Mouse (Mus musculus) urinary bladder, adult 2 months (tissue): Measurements from ENCODE around the gene Irf2. TPM values are rescaled to one million over a fixed set of nuclear protein-coding genes. Genes with fewer than 3 reads are reported as not detected.

Experiments used
- DNase-seq: peaks from one replicate; pipeline ENCODE4 v3.0.0; 2022; ENCODE audit warnings: low spot score
- polyA plus RNA-seq: library from polyadenylated mRNA; depleted of rRNA; stranded (reverse); fragments of >200 nt; gene quantifications from 2 replicates; pipeline ENCODE4 v1.2.3, GENCODE M21; 2012; rRNA removed

Gene Irf2
- polyA plus RNA-seq, 1 experiment = 15.0 TPM

DNA sequence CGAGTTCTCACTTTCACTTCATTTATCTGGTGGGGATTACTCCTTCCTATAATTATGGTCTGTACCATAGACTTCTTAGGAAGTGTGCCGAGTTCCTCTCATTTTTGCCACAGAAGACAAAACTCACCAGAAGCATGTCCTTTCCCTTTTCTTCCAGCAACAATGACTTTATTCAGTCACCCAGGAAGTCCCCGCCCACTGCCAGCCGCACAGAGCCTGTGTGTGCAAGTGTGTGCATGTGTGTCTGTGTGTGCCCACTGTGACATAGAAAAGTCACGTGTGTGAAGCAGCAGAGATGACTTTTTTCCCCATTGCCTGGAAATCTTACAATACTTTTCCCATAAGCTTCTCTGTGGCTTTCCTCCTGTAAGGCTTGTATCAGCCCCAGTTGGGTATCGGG is 141.8 kb downstream of the Irf2 start:
- DNase-seq = no peak

DNA sequence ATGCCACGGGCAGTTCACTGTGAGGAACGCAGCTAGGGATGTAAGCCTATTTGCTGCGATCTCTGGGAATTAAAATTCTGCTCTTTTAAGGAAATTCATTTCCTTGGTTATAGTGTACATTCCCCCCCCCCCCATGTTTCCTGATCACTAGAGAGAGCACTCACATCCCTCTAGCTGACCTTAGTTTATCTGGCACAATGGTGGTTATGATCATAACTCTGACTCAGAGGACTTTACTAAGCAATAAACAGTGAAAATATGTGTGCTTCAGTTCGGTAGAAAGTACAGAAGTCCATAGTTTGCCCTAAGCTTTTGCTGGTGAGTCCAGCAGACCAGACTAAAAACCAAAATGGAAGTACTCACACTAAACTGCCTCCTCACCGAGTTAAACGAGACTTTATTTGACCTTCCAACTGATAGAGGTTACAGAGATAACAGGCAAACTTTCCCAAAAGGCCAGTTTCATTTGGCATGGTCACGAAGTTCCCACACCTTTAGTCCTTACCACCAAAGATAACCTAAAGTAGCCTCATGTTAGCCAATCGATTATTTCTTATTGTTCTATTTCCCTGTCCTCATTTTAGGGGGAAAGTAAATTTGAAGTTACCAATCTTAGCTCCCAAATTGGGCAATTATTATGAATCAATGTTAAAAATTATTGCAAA is 142.4 kb downstream of the Irf2 start:
- no peak for DNase-seq

DNA sequence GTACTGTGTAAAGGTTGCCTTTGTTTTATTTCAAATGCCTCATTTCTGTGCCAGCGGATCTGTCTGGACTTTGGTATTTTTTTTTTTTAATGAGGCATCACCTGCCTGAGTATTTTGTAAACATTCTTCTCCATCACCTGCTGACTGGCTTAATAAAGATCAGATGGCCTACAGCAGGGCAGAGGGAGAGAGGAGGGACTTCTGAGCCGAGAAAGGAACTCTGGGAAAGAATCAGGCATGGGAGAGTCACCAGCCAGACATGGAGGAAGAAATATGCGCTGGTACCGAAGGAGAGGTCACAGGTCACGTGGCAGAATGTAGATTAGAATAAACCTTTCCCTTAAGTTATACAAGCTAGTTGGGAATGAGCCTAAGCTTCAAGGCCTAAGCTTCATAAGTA is 143.2 kb downstream of the Irf2 start:
- no peak for DNase-seq

DNA sequence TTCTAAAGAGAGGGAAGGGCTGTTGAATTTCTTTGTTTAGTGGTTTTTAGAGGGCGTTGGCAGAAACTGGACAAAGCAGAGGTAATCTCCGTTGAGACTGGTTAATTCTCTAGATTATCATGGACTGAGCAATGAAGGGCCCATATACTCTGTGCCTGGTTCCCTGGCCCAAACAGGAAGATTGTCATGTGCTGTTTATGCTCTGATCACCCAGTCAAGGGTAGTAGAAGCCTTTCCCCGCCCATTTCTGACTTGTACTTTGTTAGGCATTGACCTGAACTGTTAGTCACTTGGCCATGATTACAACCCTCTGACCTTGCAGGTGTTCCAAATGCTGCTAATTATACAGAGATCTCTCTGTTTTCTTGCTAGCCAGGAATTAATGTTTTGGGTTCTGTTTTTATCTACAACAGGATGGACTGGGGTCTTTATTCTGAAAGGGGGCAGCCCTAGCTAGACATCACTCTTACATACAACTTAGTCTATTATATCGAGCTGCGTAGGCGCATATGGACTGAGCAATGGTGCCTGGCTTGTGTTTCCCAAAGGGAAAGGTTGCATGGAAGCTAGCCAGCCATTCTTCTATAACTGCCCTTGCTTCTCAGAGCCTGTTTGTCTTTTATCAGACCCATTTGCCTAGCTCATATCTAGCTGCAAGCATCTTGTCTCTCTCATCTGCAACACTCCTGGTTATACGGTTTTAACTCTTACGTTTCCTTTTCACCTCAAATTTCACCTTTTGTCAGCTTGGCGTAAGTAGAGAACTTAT is 143.9 kb downstream of the Irf2 start:
- no peak for DNase-seq

- DNase-seq = no peak
These were observed 146.3 kb downstream of the Irf2 start for GRCm38 (mm10) chr8:46885786-46886185.

- DNase-seq = no peak
These were observed 146.7 kb downstream of the Irf2 start for GRCm38 (mm10) chr8:46886216-46886615.

DNA sequence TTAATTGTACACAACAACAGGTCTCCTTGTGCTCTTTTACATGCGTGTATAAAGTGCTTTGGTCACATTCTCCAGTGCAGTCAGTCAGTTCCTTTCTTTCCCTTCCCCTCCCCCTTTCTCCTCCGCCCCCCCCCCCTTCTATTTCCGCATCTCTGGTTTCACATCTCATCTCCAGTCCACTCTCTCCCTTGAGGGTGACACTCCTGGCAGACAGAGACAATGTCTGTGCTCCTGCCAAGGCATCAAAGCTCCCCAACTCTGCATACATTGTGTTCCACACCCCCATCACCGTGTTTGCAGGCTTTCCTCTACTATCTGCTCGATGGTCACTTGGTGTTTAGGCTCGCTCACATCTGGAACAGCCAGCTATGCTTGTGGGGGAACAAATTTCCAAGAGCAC is 147.9 kb downstream of the Irf2 start:
- DNase-seq = no peak

DNA sequence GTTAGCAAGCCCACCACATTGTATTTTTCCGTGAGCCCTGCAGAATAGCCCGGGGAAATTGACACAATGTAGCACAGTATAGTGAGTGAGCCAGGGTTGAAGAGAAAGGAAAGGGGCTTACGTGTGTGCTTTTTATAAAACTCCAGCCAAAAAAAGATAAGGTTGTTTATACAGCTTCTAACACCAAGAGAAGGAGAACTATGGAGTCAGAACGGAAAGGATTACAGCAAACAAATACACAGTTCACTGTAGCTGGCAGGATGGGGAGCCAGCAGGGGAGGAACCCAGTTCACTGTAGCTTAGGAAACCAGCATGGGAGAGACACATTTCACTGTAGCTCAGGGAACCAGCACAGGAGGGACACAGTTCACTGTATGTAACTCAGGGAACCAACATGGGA is 149.0 kb downstream of the Irf2 start:
- DNase-seq = no peak

GRCm38 (mm10) chr8:46890241-46890640 is 150.7 kb downstream of the Irf2 start:
- no peak for DNase-seq

GRCm38 (mm10) chr8:46892511-46893273 is 153.2 kb downstream of the Irf2 start:
- DNase-seq = no peak

- DNase-seq = no peak
These were observed 154.9 kb downstream of the Irf2 start for GRCm38 (mm10) chr8:46894385-46894784.

- no peak for DNase-seq
These were observed 156.5 kb downstream of the Irf2 start for GRCm38 (mm10) chr8:46896005-46896404.

DNA sequence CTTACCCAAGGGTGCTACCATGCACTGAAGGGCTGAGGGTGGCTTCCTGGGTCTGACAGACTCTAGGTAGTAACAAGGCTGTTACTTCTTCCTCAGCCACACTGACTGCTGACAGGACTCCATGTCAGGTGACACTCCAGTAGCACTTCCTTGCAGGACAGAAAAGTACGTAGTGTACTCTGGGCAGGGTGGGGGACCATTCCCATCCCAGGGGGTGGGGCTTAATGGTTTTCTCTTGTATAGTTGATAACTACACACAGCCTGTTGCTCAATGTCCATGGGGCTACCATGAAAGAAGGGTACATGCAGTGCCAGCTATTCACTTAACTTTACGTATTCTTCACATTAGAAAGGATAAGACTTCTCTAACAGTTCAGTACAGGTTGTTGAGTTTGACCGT is 157.2 kb downstream of the Irf2 start:
- DNase-seq = no peak

Other genes starting within 250 kb of the Irf2 start
- 0.86 and 1.4 TPM in 2 replicates for gene Cenpu, start 187.7 kb upstream of the Irf2 start, polyA plus RNA-seq
- gene Primpol, start 122.5 kb upstream of the Irf2 start, polyA plus RNA-seq = 4.1 and 5.1 TPM in 2 replicates
- 15.0 and 15.5 TPM in 2 replicates for gene Casp3, start 122.4 kb upstream of the Irf2 start, polyA plus RNA-seq
- gene Enpp6, start 247.2 kb downstream of the Irf2 start, polyA plus RNA-seq = 0.38 and 0.48 TPM in 2 replicates